Mouse (Mus musculus) heart, adult 8-10 months (tissue): ENCODE measurements around the gene Rcan1. TPM values are rescaled to one million over a fixed set of nuclear protein-coding genes. Genes with fewer than 3 reads are reported as not detected.
"Not testable (repeated sequence)": the region's sequence is repeated elsewhere in the genome, so short reads cannot be mapped to it uniquely, and the experiment has no call there.

Experiments used
- DNase-seq: peaks from one replicate; pipeline ENCODE4 v3.0.0; 2022; ENCODE audit warnings: low spot score
- total RNA-seq, 4 experiments: library from RNA; stranded (reverse); gene quantifications; 2 replicates each; pipeline ENCODE4 v1.2.4; 2022

The Rcan1 gene
- total RNA-seq, 4 experiments from 2014 or later = 51.0 to 123 (median 71.2) TPM

- no peak for DNase-seq
Measured at GRCm38 (mm10) chr16:92435431-92435985, 35.2 kb downstream of the Rcan1 start.

- DNase-seq = no peak
Measured at GRCm38 (mm10) chr16:92433176-92433575, 37.5 kb downstream of the Rcan1 start.

GRCm38 (mm10) chr16:92430731-92431130, 39.9 kb downstream of the Rcan1 start:
- peak; percentile 55 for DNase-seq

- peak; percentile 79 for DNase-seq
Measured at GRCm38 (mm10) chr16:92428197-92428950, 42.3 kb downstream of the Rcan1 start.

- no peak for DNase-seq
Measured at GRCm38 (mm10) chr16:92426708-92427107, 44.0 kb downstream of the Rcan1 start.

- DNase-seq = no peak
Measured at GRCm38 (mm10) chr16:92425875-92426274, 44.8 kb downstream of the Rcan1 start.

- peak; percentile 40 for DNase-seq
Measured at GRCm38 (mm10) chr16:92423363-92423762, 47.3 kb downstream of the Rcan1 start.

- DNase-seq = no peak
Measured at GRCm38 (mm10) chr16:92422435-92423362, 48.0 kb downstream of the Rcan1 start.

GRCm38 (mm10) chr16:92421147-92421934, 49.3 kb downstream of the Rcan1 start:
- no peak for DNase-seq

GRCm38 (mm10) chr16:92420641-92421040, 50.0 kb downstream of the Rcan1 start:
- DNase-seq = no peak

- DNase-seq = no peak
Measured at GRCm38 (mm10) chr16:92419099-92419498, 51.6 kb downstream of the Rcan1 start.

- no peak for DNase-seq
Measured at GRCm38 (mm10) chr16:92417267-92417666, 53.4 kb downstream of the Rcan1 start.

- DNase-seq = peak; percentile 50
Measured at GRCm38 (mm10) chr16:92415702-92416118, 55.0 kb downstream of the Rcan1 start.

- not testable (repeated sequence) for DNase-seq
Measured at GRCm38 (mm10) chr16:92415038-92415437, 55.6 kb downstream of the Rcan1 start.

GRCm38 (mm10) chr16:92412888-92413287, 57.8 kb downstream of the Rcan1 start:
- no peak for DNase-seq

- no peak for DNase-seq
Measured at GRCm38 (mm10) chr16:92411981-92412706, 58.5 kb downstream of the Rcan1 start.

- DNase-seq = no peak
Measured at GRCm38 (mm10) chr16:92410344-92410743, 60.3 kb downstream of the Rcan1 start.

GRCm38 (mm10) chr16:92407883-92408282, 62.8 kb downstream of the Rcan1 start:
- DNase-seq = no peak

- DNase-seq = no peak
Measured at GRCm38 (mm10) chr16:92404141-92404540, 66.5 kb downstream of the Rcan1 start.

- peak; percentile 44 for DNase-seq
Measured at GRCm38 (mm10) chr16:92403069-92403468, 67.6 kb downstream of the Rcan1 start.

GRCm38 (mm10) chr16:92402216-92402615, 68.5 kb downstream of the Rcan1 start:
- no peak for DNase-seq
